Mouse (Mus musculus) heart, embryonic 12.5 days (tissue): ENCODE measurements around the gene B3gntl1. TPM values are rescaled to one million over a fixed set of nuclear protein-coding genes. Genes with fewer than 3 reads are reported as not detected.

ENCODE experiments used
- ATAC-seq: fragments of 200-750 bp; cut with Nextera tagmentation; 2 replicates; pipeline ENCODE4 v1.8.0; 2017; ENCODE audit warnings: moderate TSS enrichment, moderate library complexity; ENCODE audit not compliant: insufficient number of reproducible peaks, low FRiP score
- H3K27ac ChIP-seq: fragments of 300-500 bp; sonication (generic); 2 replicates; pipeline ENCODE4 v1.5.1; 2016; ENCODE audit warnings: mild to moderate bottlenecking, moderate library complexity; ENCODE audit not compliant: poor library complexity, severe bottlenecking
- H3K27me3 ChIP-seq: fragments of 300-500 bp; sonication (generic); replicated peaks from 2 replicates; pipeline ENCODE4 v1.6.1; 2016; ENCODE audit warnings: mild to moderate bottlenecking, moderate library complexity
- H3K36me3 ChIP-seq: fragments of 300-500 bp; sonication (generic); 2 replicates; pipeline ENCODE4 v1.6.1; 2016; ENCODE audit warnings: mild to moderate bottlenecking, moderate library complexity
- H3K4me1 ChIP-seq: fragments of 300-500 bp; sonication (generic); replicated peaks from 2 replicates; pipeline ENCODE4 v1.6.1; 2016; ENCODE audit warnings: mild to moderate bottlenecking
- H3K4me2 ChIP-seq: fragments of 300-500 bp; sonication (generic); 2 replicates; pipeline ENCODE4 v1.6.1; 2016; ENCODE audit warnings: mild to moderate bottlenecking, moderate library complexity
- H3K4me3 ChIP-seq: fragments of 300-500 bp; sonication (generic); 2 replicates; pipeline ENCODE4 v1.5.1; 2016; ENCODE audit warnings: mild to moderate bottlenecking
- H3K9ac ChIP-seq: fragments of 300-500 bp; sonication (generic); 2 replicates; pipeline ENCODE4 v1.6.1; 2016; ENCODE audit warnings: mild to moderate bottlenecking, moderate library complexity
- H3K9me3 ChIP-seq: fragments of 300-500 bp; sonication (generic); replicated peaks from 2 replicates; pipeline ENCODE4 v1.6.1; 2016; ENCODE audit warnings: mild to moderate bottlenecking, moderate library complexity
- WGBS: fragments of 180-500 bp; shearing (Covaris S2); methylation state at CpG from one replicate; pipeline ENCODE4 v1.1.7; 2016; 5-methylcytosine and 5-hydroxymethylcytosine counted together
- polyA plus RNA-seq: library from polyadenylated mRNA; unstranded; fragments of >200 nt; fragmentation: Nextera tagmentation; extraction: Ambion mirVana; gene quantifications from 2 replicates; pipeline ENCODE4 v1.2.1, GENCODE M21; 2016

B3gntl1 gene
- 5.9 and 7.7 TPM in 2 replicates for polyA plus RNA-seq

DNA sequence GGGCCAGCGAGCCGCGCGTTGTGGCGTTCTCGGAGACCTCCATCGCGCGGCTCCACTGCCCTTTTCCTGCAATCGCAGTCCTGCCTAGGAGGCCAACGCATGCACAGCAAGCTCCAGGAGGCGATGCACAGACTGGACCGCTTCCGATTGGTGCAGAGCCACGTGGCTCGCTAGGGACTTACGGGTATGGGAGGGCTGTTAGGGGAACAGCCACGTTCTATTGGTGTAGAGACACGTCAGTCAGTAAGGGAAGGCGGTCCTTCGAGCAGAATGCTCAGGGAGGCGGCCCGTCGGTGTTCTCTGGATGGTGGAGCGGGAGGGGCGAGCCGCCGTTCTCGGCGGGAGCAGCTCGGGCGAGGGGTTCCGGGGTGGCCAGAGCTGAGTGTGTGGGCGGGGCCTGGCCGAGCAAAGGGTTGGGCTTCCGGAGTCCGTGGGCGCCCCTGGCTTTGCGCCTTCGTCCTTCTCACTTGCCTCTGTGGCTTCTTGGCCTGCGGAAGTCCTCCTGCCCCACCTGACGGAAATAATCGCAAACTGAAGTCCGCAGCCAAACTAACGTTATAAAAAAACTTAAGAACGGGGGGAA is at the start of gene B3gntl1:
Gene B3gntl1 (minus strand): TSS at position 164 of the 583 bp plus-strand sequence.
- ATAC-seq = peak; percentile 100
- peak within 1 kb of the TSS; percentile 90 for H3K27ac ChIP-seq
- no peaks in the 10 kb centered on the region for H3K27me3 ChIP-seq
- no peaks in the 10 kb centered on the region; the same call in 1 of the 2 replicates for H3K9me3 ChIP-seq
- H3K4me3 ChIP-seq = peak within 1 kb of the TSS; percentile 78
- H3K36me3 ChIP-seq = peaks cover 18% of the 10 kb centered on the region
- H3K9ac ChIP-seq = peak within 1 kb of the TSS; percentile 80
- H3K4me1 ChIP-seq = peaks cover 4% of the 10 kb centered on the region; the same call in 1 of the 2 replicates
- WGBS = 0% methylated on average over 46 of the region's 46 CpGs
- H3K4me2 ChIP-seq = peak within 1 kb of the TSS; percentile 81

- Histone ChIP-seq H3K27me3 (no peaks in the 10 kb centered on the region), H3K36me3 (no peaks in the 10 kb centered on the region), H3K9me3 (0 out of 2 replicates have a peak, but pooled peaks cover under 1% of the 10 kb centered on the region), H3K4me3 (no peak overlapping the region), H3K27ac (no peak overlapping the region), H3K4me2 (no peak overlapping the region), H3K9ac (no peak overlapping the region), H3K4me1 (no peaks in the 10 kb centered on the region)
- WGBS = 54% methylated on average over 2 of the region's 2 CpGs
- ATAC-seq = no peak
Measured at GRCm38 (mm10) chr11:121722434-121722833, 49.5 kb upstream of the B3gntl1 start.

- no peaks in the 10 kb centered on the region for H3K27me3 ChIP-seq
- no peak for ATAC-seq
- no peak overlapping the region for H3K4me2 ChIP-seq
- 81% methylated on average over 3 of the region's 3 CpGs for WGBS
- no peak overlapping the region for H3K9ac ChIP-seq
- no peaks in the 10 kb centered on the region for H3K9me3 ChIP-seq
- H3K36me3 ChIP-seq = peaks cover 9% of the 10 kb centered on the region
- H3K27ac ChIP-seq = no peak overlapping the region
- H3K4me1 ChIP-seq = no peaks in the 10 kb centered on the region
- no peak overlapping the region for H3K4me3 ChIP-seq
Measured at GRCm38 (mm10) chr11:121720752-121721151, 47.8 kb upstream of the B3gntl1 start.

- no peaks in the 10 kb centered on the region for H3K4me1 ChIP-seq
- peaks cover 12% of the 10 kb centered on the region for H3K36me3 ChIP-seq
- no peak overlapping the region for H3K27ac ChIP-seq
- H3K9me3 ChIP-seq = no peaks in the 10 kb centered on the region
- 55% methylated on average over 6 of the region's 6 CpGs for WGBS
- H3K27me3 ChIP-seq = no peaks in the 10 kb centered on the region
- no peak for ATAC-seq
- no peak overlapping the region for H3K4me2 ChIP-seq
- H3K9ac ChIP-seq = no peak overlapping the region
- no peak overlapping the region for H3K4me3 ChIP-seq
Measured at GRCm38 (mm10) chr11:121717724-121718123, 44.8 kb upstream of the B3gntl1 start.

DNA sequence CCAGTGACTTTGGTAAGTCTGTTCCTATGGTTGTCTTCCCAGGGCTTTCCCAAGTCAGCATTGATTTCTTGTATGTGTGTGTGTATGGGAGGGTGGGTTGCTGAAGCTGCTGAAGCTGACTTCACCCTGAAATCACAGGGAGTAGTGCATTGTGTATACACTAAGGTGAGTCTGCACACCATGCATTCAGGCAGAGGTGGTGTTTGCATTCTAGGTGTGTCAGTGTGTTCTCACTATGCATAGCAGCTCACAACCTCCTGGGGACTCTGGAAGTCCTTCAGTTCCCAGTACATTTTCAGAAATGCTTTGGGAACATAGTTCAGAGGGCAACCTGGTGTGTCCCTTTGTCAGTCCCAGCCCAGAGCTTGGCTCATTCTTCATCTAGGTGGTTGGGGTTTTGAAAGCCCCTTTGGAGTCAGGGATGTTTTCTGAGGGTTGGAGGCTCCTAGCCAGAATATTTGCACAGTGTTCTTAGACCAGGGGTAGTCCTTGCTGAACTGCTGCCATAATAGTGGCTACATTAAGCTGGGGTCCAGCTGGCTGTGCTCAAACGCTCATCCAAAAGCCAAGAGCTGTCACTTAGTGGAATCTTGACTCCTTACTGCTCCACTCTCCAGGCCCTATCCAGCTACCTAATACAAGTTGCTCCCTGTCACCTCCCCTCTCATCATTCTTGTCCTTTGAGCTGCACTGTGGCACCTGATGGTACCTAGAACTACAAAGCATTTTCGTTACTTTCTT is 42.0 kb upstream of the B3gntl1 start:
- H3K4me3 ChIP-seq = no peak overlapping the region
- H3K9me3 ChIP-seq = no peaks in the 10 kb centered on the region
- H3K36me3 ChIP-seq = peaks cover 12% of the 10 kb centered on the region
- no peak overlapping the region for H3K27ac ChIP-seq
- 70% methylated on average over 2 of the region's 2 CpGs for WGBS
- H3K9ac ChIP-seq = no peak overlapping the region
- no peak overlapping the region for H3K4me2 ChIP-seq
- H3K4me1 ChIP-seq = no peaks in the 10 kb centered on the region
- no peaks in the 10 kb centered on the region for H3K27me3 ChIP-seq
- no peak for ATAC-seq

DNA sequence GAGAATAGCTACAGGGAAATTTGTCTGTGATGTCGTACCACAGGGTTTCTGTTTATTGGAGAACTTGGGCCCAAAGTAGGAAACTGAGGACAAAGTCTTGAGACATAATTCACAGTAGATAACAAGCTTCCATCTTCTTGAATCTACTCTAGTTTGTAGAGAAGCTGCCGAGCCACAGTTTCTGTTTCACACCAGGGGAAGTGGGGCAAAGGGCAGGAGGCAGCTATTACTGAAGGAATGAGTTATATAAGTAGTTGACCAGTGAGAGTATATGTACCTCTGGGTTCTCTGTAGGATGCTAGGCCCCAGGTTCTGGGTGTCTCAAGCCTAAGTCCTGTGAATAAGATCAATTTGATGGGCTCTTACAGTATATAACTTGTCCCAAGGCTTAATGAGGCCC is 40.6 kb upstream of the B3gntl1 start:
- Histone ChIP-seq H3K4me2 (no peak overlapping the region), H3K9ac (no peak overlapping the region), H3K4me3 (no peak overlapping the region), H3K9me3 (no peaks in the 10 kb centered on the region), H3K27ac (no peak overlapping the region), H3K36me3 (peaks cover 12% of the 10 kb centered on the region), H3K27me3 (0 out of 2 replicates have a peak, but pooled peaks cover 10% of the 10 kb centered on the region), H3K4me1 (no peaks in the 10 kb centered on the region)
- no peak for ATAC-seq
- 85% methylated on average over 2 of the region's 2 CpGs for WGBS

DNA sequence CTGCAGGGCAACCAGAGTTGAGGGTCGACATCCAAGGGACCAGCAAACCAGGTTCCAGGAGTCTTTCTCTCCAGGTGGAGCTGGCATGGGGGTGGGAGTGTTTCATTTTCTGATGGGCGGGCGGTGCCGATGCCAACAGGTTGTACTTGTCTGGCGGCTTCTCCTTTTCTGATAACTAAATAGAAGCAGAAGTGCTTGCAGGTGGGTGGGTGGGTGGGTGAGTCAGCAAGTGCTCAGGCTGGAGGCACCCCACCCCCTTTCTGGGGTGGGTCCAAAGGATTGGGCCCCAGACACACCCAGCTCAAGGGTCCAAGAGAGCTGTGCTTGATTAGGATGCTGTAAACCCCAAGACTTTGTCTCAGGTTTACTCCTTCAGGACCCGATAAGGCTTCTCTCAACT is 40.0 kb upstream of the B3gntl1 start:
- H3K9ac ChIP-seq = no peak overlapping the region
- H3K9me3 ChIP-seq = no peaks in the 10 kb centered on the region
- peaks cover 12% of the 10 kb centered on the region for H3K36me3 ChIP-seq
- peaks cover 11% of the 10 kb centered on the region; the same call in 1 of the 2 replicates for H3K27me3 ChIP-seq
- no peak overlapping the region for H3K4me3 ChIP-seq
- 80% methylated on average over 6 of the region's 6 CpGs for WGBS
- H3K4me2 ChIP-seq = no peak overlapping the region
- H3K4me1 ChIP-seq = no peaks in the 10 kb centered on the region
- no peak for ATAC-seq
- H3K27ac ChIP-seq = no peak overlapping the region

DNA sequence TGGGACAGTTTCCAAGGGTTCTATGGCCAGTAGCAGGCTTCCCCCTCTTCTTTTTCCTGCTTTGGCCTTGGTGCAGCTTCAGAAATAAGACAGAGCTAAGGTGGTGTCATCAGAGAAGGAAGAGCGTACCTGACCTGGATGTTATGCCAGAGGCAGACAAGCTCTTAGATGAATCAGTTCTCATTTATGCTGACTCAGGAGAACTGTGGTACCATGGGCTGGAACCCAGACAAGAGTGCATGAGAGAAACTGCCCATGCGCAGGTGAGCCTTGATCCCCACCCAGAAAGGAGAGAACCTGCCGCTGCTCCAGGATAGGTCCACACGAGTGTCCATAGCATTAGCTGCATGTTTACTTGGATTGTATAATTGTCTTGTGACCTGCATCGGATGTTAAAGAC is 37.3 kb upstream of the B3gntl1 start:
- no peaks in the 10 kb centered on the region for H3K9me3 ChIP-seq
- H3K27me3 ChIP-seq = peaks cover 27% of the 10 kb centered on the region
- no peak for ATAC-seq
- H3K9ac ChIP-seq = no peak overlapping the region
- H3K4me1 ChIP-seq = no peaks in the 10 kb centered on the region
- no peak overlapping the region for H3K27ac ChIP-seq
- 87% methylated on average over 5 of the region's 5 CpGs for WGBS
- no peaks in the 10 kb centered on the region for H3K36me3 ChIP-seq
- no peak overlapping the region for H3K4me3 ChIP-seq
- H3K4me2 ChIP-seq = no peak overlapping the region

- H3K4me1 ChIP-seq = no peaks in the 10 kb centered on the region
- H3K4me2 ChIP-seq = no peak overlapping the region
- peaks cover 35% of the 10 kb centered on the region for H3K27me3 ChIP-seq
- H3K36me3 ChIP-seq = no peaks in the 10 kb centered on the region
- H3K27ac ChIP-seq = no peak overlapping the region
- WGBS = 53% methylated on average over 4 of the region's 4 CpGs
- no peak overlapping the region for H3K4me3 ChIP-seq
- H3K9me3 ChIP-seq = no peaks in the 10 kb centered on the region
- no peak overlapping the region for H3K9ac ChIP-seq
- no peak for ATAC-seq
Measured at GRCm38 (mm10) chr11:121709278-121709677, 36.3 kb upstream of the B3gntl1 start.

- Histone ChIP-seq H3K4me1 (peaks cover 5% of the 10 kb centered on the region; the same call in 1 of the 2 replicates), H3K9me3 (no peaks in the 10 kb centered on the region), H3K4me2 (no peak overlapping the region), H3K4me3 (no peak overlapping the region), H3K9ac (no peak overlapping the region), H3K36me3 (no peaks in the 10 kb centered on the region), H3K27me3 (peaks cover 41% of the 10 kb centered on the region), H3K27ac (no peak overlapping the region)
- ATAC-seq = no peak
- 41% methylated on average over 7 of the region's 7 CpGs for WGBS
Measured at GRCm38 (mm10) chr11:121706521-121707005, 33.6 kb upstream of the B3gntl1 start.

DNA sequence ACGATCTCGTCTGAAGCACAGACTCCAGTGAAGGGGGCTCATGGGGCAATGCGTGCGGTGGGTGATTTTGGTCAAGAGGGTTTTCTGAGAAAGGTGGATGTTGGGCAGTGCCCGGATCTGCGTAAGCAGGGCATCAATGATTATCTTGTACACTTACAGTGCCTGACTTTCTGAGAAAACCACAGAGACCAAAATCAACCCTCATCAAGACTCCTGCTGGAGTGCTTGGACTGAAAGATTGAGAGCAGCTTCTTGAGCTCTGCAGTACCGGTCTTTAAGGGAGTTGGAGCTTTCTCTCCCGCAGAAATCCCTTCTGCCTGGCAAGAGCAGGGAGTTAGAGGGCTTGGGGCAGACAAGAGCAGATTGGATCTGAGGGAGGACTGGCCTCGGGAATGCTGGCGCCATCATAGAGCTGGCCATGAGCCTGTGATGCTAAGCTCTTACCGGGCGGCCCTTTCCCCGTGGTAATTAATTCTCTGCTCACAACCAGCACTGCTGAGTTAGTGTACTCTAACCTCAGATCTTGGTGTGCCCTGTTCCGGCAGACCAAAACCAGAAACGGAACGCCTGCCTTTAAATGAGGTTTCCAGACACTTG is 30.8 kb upstream of the B3gntl1 start:
- ATAC-seq = no peak
- Histone ChIP-seq H3K9me3 (no peaks in the 10 kb centered on the region), H3K36me3 (no peaks in the 10 kb centered on the region), H3K27ac (no peak overlapping the region), H3K9ac (peak overlapping the region; percentile 63), H3K27me3 (peaks cover 33% of the 10 kb centered on the region), H3K4me2 (peak overlapping the region; percentile 86), H3K4me1 (peaks cover 5% of the 10 kb centered on the region; the same call in 1 of the 2 replicates), H3K4me3 (peak overlapping the region; percentile 60)
- WGBS = 17% methylated on average over 16 of the region's 16 CpGs
